Mouse (Mus musculus): Measurements from ENCODE around the gene Prkab2. TPM values are rescaled to one million over a fixed set of nuclear protein-coding genes. Genes with fewer than 3 reads are reported as not detected.

Gene Prkab2
- 5.4 and 8.3 TPM in 2 replicates for polyA plus RNA-seq (2012; rRNA removed)

GRCm38 (mm10) chr3:97657655-97658411 lies at the start of gene Prkab2:
Gene Prkab2 (plus strand): TSS chr3:97658193.
- Histone ChIP-seq H3K4me1 (ENCODE audit: control insufficient read depth, insufficient read depth, low read length) (peaks cover 7% of the 10 kb centered on the region), H3K4me3 (replicated peaks; ENCODE audit: extremely low read depth, low read depth, low read length) (peak within 1 kb of the TSS; percentile 83)
- 1% methylated on average over 51 of the region's 51 CpGs for WGBS
- no peak for TF ChIP-seq CTCF (IDR thresholded peaks at IDR 0.05; ENCODE audit: insufficient read depth, low read length)
- peak; percentile 75; the same call in 1 of the 2 replicates for TF ChIP-seq POLR2A (IDR thresholded peaks at IDR 0.05; ENCODE audit: borderline replicate concordance, extremely low read depth, low read depth, low read length)
- DNase-seq: peak; percentile 97

- DNase-seq: peak; percentile 45
- 4% methylated on average over 20 of the region's 20 CpGs for WGBS
- H3K4me3 ChIP-seq (replicated peaks; ENCODE audit: extremely low read depth, low read depth, low read length): peak overlapping the region; percentile 66
- TF ChIP-seq POLR2A (IDR thresholded peaks at IDR 0.05; ENCODE audit: borderline replicate concordance, extremely low read depth, low read depth, low read length) (no peak), CTCF (IDR thresholded peaks at IDR 0.05; ENCODE audit: insufficient read depth, low read length) (peak; percentile 46)
- no peaks in the 10 kb centered on the region for H3K4me1 ChIP-seq (ENCODE audit: control insufficient read depth, insufficient read depth, low read length)
Measured at GRCm38 (mm10) chr3:97609201-97609844, 48.7 kb upstream of the Prkab2 start.

GRCm38 (mm10) chr3:97609845-97610410 lies 48.1 kb upstream of the Prkab2 start, which contains the start of gene Chd1l:
Gene Chd1l (minus strand): TSS chr3:97610203.
- WGBS: 1% methylated on average over 56 of the region's 56 CpGs
- TF ChIP-seq POLR2A (IDR thresholded peaks at IDR 0.05; ENCODE audit: borderline replicate concordance, extremely low read depth, low read depth, low read length) (peak; percentile 57; the same call in 1 of the 2 replicates), CTCF (IDR thresholded peaks at IDR 0.05; ENCODE audit: insufficient read depth, low read length) (peak; percentile 82)
- DNase-seq: peak; percentile 93

GRCm38 (mm10) chr3:97611021-97611420 lies 47.0 kb upstream of the Prkab2 start:
- 86% methylated on average over 6 of the region's 6 CpGs for WGBS
- TF ChIP-seq CTCF (IDR thresholded peaks at IDR 0.05; ENCODE audit: insufficient read depth, low read length) (no peak), POLR2A (IDR thresholded peaks at IDR 0.05; ENCODE audit: borderline replicate concordance, extremely low read depth, low read depth, low read length) (no peak)
- H3K4me1 ChIP-seq (ENCODE audit: control insufficient read depth, insufficient read depth, low read length): no peaks in the 10 kb centered on the region
- no peak overlapping the region for H3K4me3 ChIP-seq (replicated peaks; ENCODE audit: extremely low read depth, low read depth, low read length)
- no peak for DNase-seq

More at GRCm38 (mm10) chr3:97609845-97610410, 48.1 kb upstream of the Prkab2 start, which contains the start of gene Chd1l:
- H3K4me3 ChIP-seq (replicated peaks; ENCODE audit: extremely low read depth, low read depth, low read length): peak within 1 kb of the TSS; percentile 66
- no peaks in the 10 kb centered on the region for H3K4me1 ChIP-seq (ENCODE audit: control insufficient read depth, insufficient read depth, low read length)

GRCm38 (mm10) chr3:97615154-97615553 lies 42.8 kb upstream of the Prkab2 start:
- H3K4me1 ChIP-seq (ENCODE audit: control insufficient read depth, insufficient read depth, low read length): no peaks in the 10 kb centered on the region
- no peak overlapping the region for H3K4me3 ChIP-seq (replicated peaks; ENCODE audit: extremely low read depth, low read depth, low read length)
- WGBS: 22% methylated on average over 1 of the region's 1 CpGs
- no peak for DNase-seq
- TF ChIP-seq POLR2A (IDR thresholded peaks at IDR 0.05; ENCODE audit: borderline replicate concordance, extremely low read depth, low read depth, low read length) (no peak), CTCF (IDR thresholded peaks at IDR 0.05; ENCODE audit: insufficient read depth, low read length) (no peak)

GRCm38 (mm10) chr3:97615933-97616332 lies 42.1 kb upstream of the Prkab2 start:
- Histone ChIP-seq H3K4me1 (ENCODE audit: control insufficient read depth, insufficient read depth, low read length) (no peaks in the 10 kb centered on the region), H3K4me3 (replicated peaks; ENCODE audit: extremely low read depth, low read depth, low read length) (no peak overlapping the region)
- 73% methylated on average over 4 of the region's 4 CpGs for WGBS
- no peak for DNase-seq
- no peak for TF ChIP-seq CTCF (IDR thresholded peaks at IDR 0.05; ENCODE audit: insufficient read depth, low read length)
- TF ChIP-seq POLR2A (IDR thresholded peaks at IDR 0.05; ENCODE audit: borderline replicate concordance, extremely low read depth, low read depth, low read length): no peak

- TF ChIP-seq POLR2A (IDR thresholded peaks at IDR 0.05; ENCODE audit: borderline replicate concordance, extremely low read depth, low read depth, low read length): no peak
- TF ChIP-seq CTCF (IDR thresholded peaks at IDR 0.05; ENCODE audit: insufficient read depth, low read length): no peak
- no peak for DNase-seq
- no peaks in the 10 kb centered on the region for H3K4me1 ChIP-seq (ENCODE audit: control insufficient read depth, insufficient read depth, low read length)
- WGBS: 83% methylated on average over 19 of the region's 19 CpGs
- no peak overlapping the region for H3K4me3 ChIP-seq (replicated peaks; ENCODE audit: extremely low read depth, low read depth, low read length)
Measured at GRCm38 (mm10) chr3:97617091-97617825, 40.7 kb upstream of the Prkab2 start.

- TF ChIP-seq CTCF (IDR thresholded peaks at IDR 0.05; ENCODE audit: insufficient read depth, low read length) (no peak), POLR2A (IDR thresholded peaks at IDR 0.05; ENCODE audit: borderline replicate concordance, extremely low read depth, low read depth, low read length) (no peak)
- Histone ChIP-seq H3K4me3 (replicated peaks; ENCODE audit: extremely low read depth, low read depth, low read length) (no peak overlapping the region), H3K4me1 (ENCODE audit: control insufficient read depth, insufficient read depth, low read length) (no peaks in the 10 kb centered on the region)
- 79% methylated on average over 8 of the region's 8 CpGs for WGBS
- DNase-seq: no peak
Measured at GRCm38 (mm10) chr3:97617899-97618298, 40.1 kb upstream of the Prkab2 start.

GRCm38 (mm10) chr3:97620657-97621056 lies 37.3 kb upstream of the Prkab2 start:
- no peak for TF ChIP-seq POLR2A (IDR thresholded peaks at IDR 0.05; ENCODE audit: borderline replicate concordance, extremely low read depth, low read depth, low read length)
- WGBS: 88% methylated on average over 4 of the region's 4 CpGs
- no peak for DNase-seq
- Histone ChIP-seq H3K4me1 (ENCODE audit: control insufficient read depth, insufficient read depth, low read length) (no peaks in the 10 kb centered on the region), H3K4me3 (replicated peaks; ENCODE audit: extremely low read depth, low read depth, low read length) (no peak overlapping the region)

Measured in lung, adult 2 months (tissue).